Mouse (Mus musculus) layer of hippocampus, adult 11-12 months (tissue): Measurements from ENCODE around the gene Tmcc3.
"Not testable (repeated sequence)": the region's sequence is repeated elsewhere in the genome, so short reads cannot be mapped to it uniquely, and the experiment has no call there.

Experiments
- DNase-seq: peaks from one replicate; pipeline ENCODE4 v3.0.0; 2022; ENCODE audit warnings: low spot score

Tmcc3 gene

GRCm38 (mm10) chr10:94578870-94579269 is 267.1 kb downstream of the Tmcc3 start:
- no peak for DNase-seq

- DNase-seq = no peak
These were observed 269.6 kb downstream of the Tmcc3 start for GRCm38 (mm10) chr10:94581384-94581783.

DNA sequence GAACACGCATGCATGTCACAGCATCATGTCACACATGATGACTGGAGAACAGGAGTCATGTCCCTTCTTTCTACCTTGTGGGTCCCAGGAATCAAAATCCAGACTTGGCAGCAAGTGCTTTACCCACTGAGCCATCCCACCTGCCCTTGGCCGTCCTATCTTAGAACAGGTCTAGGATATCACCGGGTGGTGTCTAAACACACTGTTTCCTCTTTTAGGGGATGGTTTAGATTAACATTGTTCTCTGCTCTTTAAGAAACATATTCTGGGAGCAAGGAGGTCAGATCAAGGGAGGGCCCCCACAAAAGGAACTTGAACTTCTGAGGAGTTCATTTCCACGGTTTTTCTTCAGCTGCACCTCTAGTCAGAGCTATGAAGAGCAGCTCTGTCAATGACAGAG is 272.0 kb downstream of the Tmcc3 start:
- DNase-seq = no peak

- peak; percentile 41 for DNase-seq
These were observed 273.2 kb downstream of the Tmcc3 start for GRCm38 (mm10) chr10:94584851-94585359.

DNA sequence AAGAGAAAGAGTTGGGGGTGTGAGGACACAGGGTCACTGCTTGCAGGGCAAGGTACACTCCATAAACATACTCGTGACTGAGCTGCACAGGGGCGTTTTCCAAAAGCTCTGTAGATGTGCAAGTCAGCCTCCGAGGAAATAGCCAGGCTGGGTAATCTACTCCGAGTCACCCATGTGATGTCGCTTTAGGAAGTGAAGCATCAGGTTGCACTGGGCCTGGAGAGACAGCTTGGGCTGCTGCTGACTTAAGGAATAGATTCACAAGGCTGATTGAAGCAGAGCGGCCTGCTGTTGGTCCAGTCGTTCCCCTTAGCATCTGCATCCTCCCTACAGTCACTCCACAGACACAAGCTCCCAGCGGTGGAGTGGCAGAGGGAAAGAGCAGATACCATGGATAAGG is 274.1 kb downstream of the Tmcc3 start:
- DNase-seq = no peak

DNA sequence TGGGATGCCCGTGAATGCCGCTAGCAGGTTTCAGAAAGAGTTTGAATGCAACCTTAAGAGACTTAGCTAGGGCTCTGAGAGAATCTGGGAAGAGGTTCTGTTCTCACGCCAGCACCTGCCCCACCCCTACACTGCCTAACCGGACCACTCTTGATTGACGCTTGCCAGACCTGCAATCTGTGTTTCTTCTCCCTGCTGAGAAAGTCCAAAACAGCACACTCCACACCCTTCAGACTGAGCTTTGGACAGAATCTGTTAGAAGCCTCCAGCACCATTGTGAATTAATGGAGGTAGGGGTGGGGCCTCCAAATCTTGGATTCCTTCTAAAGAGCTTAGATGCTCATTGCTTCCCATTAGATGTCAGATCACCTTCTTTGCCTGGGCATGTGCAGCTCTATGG is 277.2 kb downstream of the Tmcc3 start:
- DNase-seq = no peak

GRCm38 (mm10) chr10:94595705-94596104 is 284.0 kb downstream of the Tmcc3 start:
- DNase-seq = peak; percentile 59

- DNase-seq = not testable (repeated sequence)
These were observed 288.1 kb downstream of the Tmcc3 start for GRCm38 (mm10) chr10:94599846-94600245.

GRCm38 (mm10) chr10:94601034-94601433 is 289.3 kb downstream of the Tmcc3 start:
- DNase-seq = no peak

- no peak for DNase-seq
These were observed 293.7 kb downstream of the Tmcc3 start for GRCm38 (mm10) chr10:94605491-94605890.

DNA sequence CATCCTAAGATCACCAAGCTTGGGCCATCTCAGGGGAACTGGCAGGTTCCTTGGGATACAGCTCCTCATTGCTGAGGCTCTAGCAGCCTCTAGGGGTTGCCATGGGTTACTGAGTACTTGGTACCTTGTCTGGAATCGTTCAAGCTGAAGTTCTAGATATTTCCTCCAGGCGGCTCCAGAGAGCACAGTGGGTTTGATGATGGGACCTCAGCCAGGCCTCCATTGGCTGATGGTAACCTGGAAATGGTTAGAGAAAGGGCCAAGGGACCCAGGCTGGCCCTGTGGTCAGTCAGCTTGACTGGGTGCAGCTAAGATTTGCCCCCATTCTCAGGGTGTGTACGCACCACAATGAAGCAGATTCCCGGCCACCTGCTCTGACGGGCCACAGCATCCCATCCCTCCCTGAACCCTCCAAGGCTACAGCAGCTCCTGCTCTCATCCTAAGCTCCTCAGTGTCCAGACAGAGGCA is 297.6 kb downstream of the Tmcc3 start:
- peak; percentile 87 for DNase-seq

GRCm38 (mm10) chr10:94611228-94611968 is 299.6 kb downstream of the Tmcc3 start:
- DNase-seq = no peak

- no peak for DNase-seq
These were observed 300.3 kb downstream of the Tmcc3 start for GRCm38 (mm10) chr10:94611969-94612440.

DNA sequence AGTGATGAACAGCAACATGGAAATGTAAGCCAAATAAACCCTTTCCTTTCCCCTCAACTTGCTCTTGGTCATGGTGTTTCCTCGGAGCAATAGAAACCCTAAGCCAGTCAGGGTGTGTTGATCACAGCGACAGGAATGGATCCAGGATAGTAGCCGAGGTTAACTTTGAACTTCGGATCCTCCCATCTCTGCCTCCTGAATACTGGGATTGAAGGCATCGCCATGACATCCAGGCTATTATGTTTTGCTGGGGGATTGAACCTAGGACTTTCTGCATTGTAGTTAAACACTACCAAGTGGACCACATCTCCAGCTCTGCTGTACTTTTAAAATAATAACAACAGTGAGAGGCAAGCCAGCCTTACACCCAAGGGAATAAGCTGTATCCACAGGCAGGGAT is 307.8 kb downstream of the Tmcc3 start:
- no peak for DNase-seq

GRCm38 (mm10) chr10:94620561-94620960 is 308.8 kb downstream of the Tmcc3 start:
- DNase-seq = no peak

DNA sequence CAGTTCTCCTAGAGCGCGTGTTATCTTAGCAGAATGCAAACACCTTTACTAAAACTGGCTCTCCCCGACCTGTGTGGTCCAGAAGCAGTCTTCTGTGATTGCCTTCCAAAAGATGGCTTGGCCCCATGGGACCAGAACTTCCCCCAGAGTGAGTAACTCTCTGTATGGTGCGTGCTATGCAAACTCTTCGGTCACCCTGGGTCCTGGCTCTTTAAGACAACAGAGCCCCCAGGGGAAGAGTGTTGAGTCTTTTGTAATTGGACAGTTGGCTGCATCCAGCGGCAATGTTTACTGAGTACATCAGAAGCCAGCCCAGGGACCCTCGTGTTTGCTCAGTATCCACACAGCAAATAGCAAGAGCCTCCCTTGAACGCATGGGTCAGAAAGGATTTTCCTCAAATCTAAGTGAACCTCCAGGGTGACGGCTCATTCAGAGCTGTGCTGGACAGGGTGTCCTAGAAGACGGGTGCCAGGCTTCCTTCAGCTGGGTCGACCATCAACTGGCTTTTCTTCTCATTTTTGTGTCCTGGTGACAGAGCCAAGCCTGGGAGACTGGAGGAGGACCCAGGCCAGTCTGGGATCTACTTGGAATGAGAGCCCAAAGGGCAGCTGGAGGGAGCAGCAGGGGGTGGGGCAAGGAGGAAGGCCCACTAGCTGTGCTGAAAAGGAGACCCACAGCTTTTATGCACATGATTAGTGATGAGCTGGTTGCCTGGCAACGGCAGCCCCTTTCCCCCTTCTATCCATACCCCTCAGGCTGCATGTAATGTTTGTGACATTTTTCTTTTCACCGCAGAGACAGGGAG is 309.9 kb downstream of the Tmcc3 start:
- no peak for DNase-seq

- DNase-seq = no peak
These were observed 310.5 kb downstream of the Tmcc3 start for GRCm38 (mm10) chr10:94622281-94622680.

DNA sequence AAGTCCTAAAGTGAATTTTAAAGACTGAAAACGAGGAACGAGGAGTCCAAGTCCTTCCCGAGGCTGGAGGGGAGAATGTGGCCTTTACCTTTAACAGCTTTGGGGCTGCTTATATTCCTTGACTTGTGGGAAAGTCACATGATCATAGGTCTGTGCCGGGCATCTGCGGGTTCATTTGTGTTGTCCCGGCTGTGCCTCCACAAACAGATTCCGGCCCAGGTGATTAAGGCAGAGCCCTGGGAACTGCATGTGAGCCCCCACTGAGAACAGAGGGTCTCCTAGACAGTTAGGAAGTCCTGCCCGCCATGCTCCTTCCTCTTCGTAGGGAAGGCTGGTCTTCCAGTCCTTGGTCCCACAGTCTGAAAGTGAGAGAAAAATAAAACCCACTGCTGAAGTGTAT is 311.1 kb downstream of the Tmcc3 start:
- no peak for DNase-seq

DNA sequence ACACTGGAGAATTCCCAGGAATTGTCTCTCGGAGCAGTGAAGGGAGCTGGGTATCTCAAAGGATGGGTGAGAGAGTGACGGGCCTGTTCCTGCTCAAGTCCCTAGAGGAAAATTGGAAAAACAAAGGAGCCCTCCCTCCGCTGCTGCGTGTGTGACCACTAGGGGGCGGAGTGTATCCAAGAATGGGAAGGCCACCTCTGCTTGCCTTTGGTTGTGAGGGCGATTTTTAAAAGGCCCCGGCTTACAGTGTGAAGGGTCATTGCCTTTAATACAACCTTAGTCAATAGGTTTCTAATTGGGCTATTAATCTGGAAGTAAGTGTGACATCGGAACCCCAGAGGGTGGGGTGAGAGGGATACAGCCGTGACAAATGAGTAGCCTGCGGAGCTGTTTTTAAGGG is 311.9 kb downstream of the Tmcc3 start:
- DNase-seq = peak; percentile 86

DNA sequence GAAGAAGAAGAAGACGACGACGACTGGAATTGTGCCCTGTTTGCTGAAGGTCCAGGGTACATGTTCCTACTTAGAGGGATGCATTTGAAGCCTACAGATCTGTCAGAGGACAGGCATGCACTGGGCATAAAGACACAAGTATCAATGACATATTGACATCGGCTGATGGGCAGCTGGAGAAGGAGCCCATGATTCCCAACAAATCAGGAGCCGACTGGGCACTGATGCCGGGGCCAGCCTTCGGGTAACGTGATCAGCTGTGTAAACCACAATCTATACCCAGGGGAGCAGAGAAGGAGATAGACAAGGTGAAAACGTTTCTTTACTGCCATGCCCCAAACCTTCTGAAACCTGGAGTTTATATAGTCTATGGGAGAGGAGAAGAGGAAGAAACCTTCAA is 313.3 kb downstream of the Tmcc3 start:
- no peak for DNase-seq

DNA sequence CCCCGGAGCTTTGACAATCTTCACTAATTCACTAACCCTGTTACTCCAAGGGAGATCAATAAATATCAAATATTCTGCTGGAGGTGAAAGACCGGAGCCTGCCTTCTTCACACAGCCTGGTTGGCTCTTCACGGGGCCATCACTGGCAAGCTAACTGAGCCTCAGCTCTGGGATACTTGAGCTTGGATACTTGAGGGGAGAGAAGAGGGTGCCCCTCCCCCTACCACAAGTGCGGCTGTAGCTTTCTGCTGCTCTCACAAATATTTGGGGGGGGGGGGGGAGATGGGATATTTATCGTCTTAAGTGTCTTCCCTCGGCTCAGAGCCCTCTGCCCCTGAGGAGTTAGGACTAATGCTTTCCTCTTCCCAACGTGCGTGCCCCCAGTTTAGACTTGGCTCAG is 313.9 kb downstream of the Tmcc3 start:
- no peak for DNase-seq

DNA sequence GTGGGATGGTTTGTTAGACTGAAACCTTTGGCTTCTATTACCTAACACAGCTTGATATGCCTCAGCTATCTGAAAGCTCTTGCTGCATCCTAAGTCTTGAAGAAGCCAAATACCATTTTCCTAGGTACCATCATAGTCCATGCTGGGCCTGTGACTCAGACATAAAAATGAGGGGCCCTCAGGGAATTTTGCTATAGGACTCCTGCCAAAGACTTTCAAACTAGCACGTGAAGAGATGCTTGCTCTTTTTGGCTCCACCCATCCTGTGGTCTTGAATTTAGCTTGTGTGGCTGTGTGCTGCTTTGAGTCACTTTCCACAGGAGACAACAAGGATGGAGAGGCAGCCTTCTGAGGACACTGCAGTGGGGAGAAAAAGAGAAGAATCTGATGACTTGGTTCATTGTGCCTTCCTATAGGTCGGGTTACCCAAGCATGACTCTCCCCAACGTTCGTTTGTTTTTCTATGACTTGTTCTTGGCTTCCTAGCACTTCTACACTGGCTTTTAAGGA is 319.1 kb downstream of the Tmcc3 start:
- no peak for DNase-seq
